Mouse (Mus musculus): ENCODE data around the gene Tipin. TPM values are rescaled to one million over a fixed set of nuclear protein-coding genes. Genes with fewer than 3 reads are reported as not detected.
"Not testable (repeated sequence)": the region's sequence is repeated elsewhere in the genome, so short reads cannot be mapped to it uniquely, and the experiment has no call there.

The Tipin gene
- total and polyA plus RNA-seq, 2 experiments from 2014 or later, result 47.4 to 71.1 TPM

- WGBS, result 62% methylated on average over 5 of the region's 5 CpGs
- no peak for ATAC-seq (ENCODE audit: low FRiP score)
- no peak for DNase-seq (ENCODE audit: low spot score)
- Histone ChIP-seq H3K4me2 (ENCODE audit: low read depth, low read length, poor library complexity, severe bottlenecking) (peak overlapping the region; percentile 56), H3K4me3 (ENCODE audit: low read depth, low read length) (peak overlapping the region; percentile 68; the same call in 1 of the 2 replicates), H3K4me1 (ENCODE audit: insufficient read depth, low read length) (peaks cover 8% of the 10 kb centered on the region; the same call in 1 of the 2 replicates), H3K9me3 (ENCODE audit: low read length) (no peaks in the 10 kb centered on the region), H3K36me3 (ENCODE audit: insufficient read depth, low read length) (no peaks in the 10 kb centered on the region), H3K27ac (ENCODE audit: low read depth, low read length) (no peak overlapping the region), H3K9ac (replicated peaks; ENCODE audit: low read length, poor library complexity, severe bottlenecking) (peak overlapping the region; percentile 75; the same call in 1 of the 2 replicates), H3K27me3 (ENCODE audit: insufficient read depth, low read length) (no peaks in the 10 kb centered on the region)
- no peak for TF ChIP-seq CTCF (IDR thresholded peaks at IDR 0.05)
Observed at GRCm38 (mm10) chr9:64282404-64282987, 1.1 kb downstream of the Tipin start.

GRCm38 (mm10) chr9:64303086-64303485 is 21.7 kb downstream of the Tipin start:
- not testable (repeated sequence) for H3K4me3 ChIP-seq (ENCODE audit: low read depth, low read length); H3K27ac ChIP-seq (ENCODE audit: low read depth, low read length); ATAC-seq (ENCODE audit: low FRiP score); H3K9me3 ChIP-seq (ENCODE audit: low read length); H3K27me3 ChIP-seq (ENCODE audit: insufficient read depth, low read length); H3K4me2 ChIP-seq (ENCODE audit: low read depth, low read length, poor library complexity, severe bottlenecking); H3K9ac ChIP-seq (replicated peaks; ENCODE audit: low read length, poor library complexity, severe bottlenecking); DNase-seq (ENCODE audit: low spot score); H3K4me1 ChIP-seq (ENCODE audit: insufficient read depth, low read length)
- H3K36me3 ChIP-seq (ENCODE audit: insufficient read depth, low read length), result peaks cover 11% of the 10 kb centered on the region; the same call in 1 of the 2 replicates
- WGBS, result 93% methylated on average over 3 of the region's 4 CpGs

GRCm38 (mm10) chr9:64306476-64307312 is 25.3 kb downstream of the Tipin start:
- H3K4me1 ChIP-seq (ENCODE audit: insufficient read depth, low read length), result no peaks in the 10 kb centered on the region
- no peaks in the 10 kb centered on the region for H3K9me3 ChIP-seq (ENCODE audit: low read length)
- H3K36me3 ChIP-seq (ENCODE audit: insufficient read depth, low read length), result peaks cover 12% of the 10 kb centered on the region; the same call in 1 of the 2 replicates
- TF ChIP-seq CTCF (IDR thresholded peaks at IDR 0.05), result no peak
- no peak overlapping the region for H3K27ac ChIP-seq (ENCODE audit: low read depth, low read length)
- no peak overlapping the region for H3K4me2 ChIP-seq (ENCODE audit: low read depth, low read length, poor library complexity, severe bottlenecking)
- no peak overlapping the region for H3K9ac ChIP-seq (replicated peaks; ENCODE audit: low read length, poor library complexity, severe bottlenecking)
- no peaks in the 10 kb centered on the region for H3K27me3 ChIP-seq (ENCODE audit: insufficient read depth, low read length)
- no peak for DNase-seq (ENCODE audit: low spot score)
- no peak for ATAC-seq (ENCODE audit: low FRiP score)
- no peak overlapping the region for H3K4me3 ChIP-seq (ENCODE audit: low read depth, low read length)
- WGBS, result 91% methylated on average over 6 of the region's 6 CpGs

GRCm38 (mm10) chr9:64310996-64311785 is 29.8 kb downstream of the Tipin start:
- peak; percentile 15 for DNase-seq (ENCODE audit: low spot score)
- Histone ChIP-seq H3K4me2 (ENCODE audit: low read depth, low read length, poor library complexity, severe bottlenecking) (no peak overlapping the region), H3K4me3 (ENCODE audit: low read depth, low read length) (no peak overlapping the region), H3K36me3 (ENCODE audit: insufficient read depth, low read length) (peaks cover 19% of the 10 kb centered on the region), H3K9me3 (ENCODE audit: low read length) (no peaks in the 10 kb centered on the region), H3K27ac (ENCODE audit: low read depth, low read length) (no peak overlapping the region), H3K4me1 (ENCODE audit: insufficient read depth, low read length) (no peaks in the 10 kb centered on the region), H3K27me3 (ENCODE audit: insufficient read depth, low read length) (no peaks in the 10 kb centered on the region), H3K9ac (replicated peaks; ENCODE audit: low read length, poor library complexity, severe bottlenecking) (no peak overlapping the region)
- peak; percentile 49; the same call in 1 of the 2 replicates for TF ChIP-seq CTCF (IDR thresholded peaks at IDR 0.05)
- WGBS, result 82% methylated on average over 16 of the region's 16 CpGs
- no peak for ATAC-seq (ENCODE audit: low FRiP score)

DNA sequence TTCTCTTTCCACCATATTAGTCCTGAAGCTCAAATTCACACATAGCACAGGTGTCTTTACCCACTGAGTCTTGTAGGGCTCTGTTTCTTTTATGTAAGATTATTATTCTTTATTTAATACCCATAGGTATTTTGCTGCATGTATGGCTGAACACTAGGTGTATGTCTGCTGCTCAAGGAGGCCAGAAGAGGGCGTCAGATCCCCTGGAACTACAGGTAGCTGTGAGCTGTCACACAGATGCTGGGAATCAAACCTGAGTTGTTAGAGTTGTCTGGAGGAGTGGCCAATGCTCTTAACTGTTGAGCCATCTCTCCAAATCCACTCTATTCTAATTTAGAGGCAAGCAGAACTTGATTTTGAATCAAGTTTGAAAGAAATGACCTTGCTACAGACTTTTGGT is 30.7 kb downstream of the Tipin start:
- no peak for DNase-seq (ENCODE audit: low spot score)
- Histone ChIP-seq H3K4me2 (ENCODE audit: low read depth, low read length, poor library complexity, severe bottlenecking) (no peak overlapping the region), H3K4me3 (ENCODE audit: low read depth, low read length) (no peak overlapping the region), H3K36me3 (ENCODE audit: insufficient read depth, low read length) (peaks cover 24% of the 10 kb centered on the region), H3K27me3 (ENCODE audit: insufficient read depth, low read length) (no peaks in the 10 kb centered on the region), H3K27ac (ENCODE audit: low read depth, low read length) (no peak overlapping the region), H3K9ac (replicated peaks; ENCODE audit: low read length, poor library complexity, severe bottlenecking) (no peak overlapping the region), H3K9me3 (ENCODE audit: low read length) (no peaks in the 10 kb centered on the region), H3K4me1 (ENCODE audit: insufficient read depth, low read length) (no peaks in the 10 kb centered on the region)
- 36% methylated on average over 1 of the region's 1 CpGs for WGBS
- ATAC-seq (ENCODE audit: low FRiP score), result no peak
- peak; percentile 43 for TF ChIP-seq CTCF (IDR thresholded peaks at IDR 0.05)

All from midbrain, postnatal 0 days (tissue).